Mouse (Mus musculus) heart, adult 9 months (tissue): ENCODE data around the gene Prdx5.

Source experiments
- DNase-seq, 2 experiments: peaks; one replicate each; pipeline ENCODE4 v3.0.0; 2022; ENCODE audit warnings: low spot score in 2 of 2

Gene Prdx5

GRCm38 (mm10) chr19:6909507-6910289, at the start of gene Prdx5, which contains the start of gene Trmt112:
Prdx5 (minus strand) TSS chr19:6910106.
Trmt112 (plus strand) TSS chr19:6909698.
- DNase-seq: peak; percentile 89 to 92

- no peak for DNase-seq
Measured at GRCm38 (mm10) chr19:6956461-6956860, 46.6 kb upstream of the Prdx5 start.

GRCm38 (mm10) chr19:6955424-6955823, 45.5 kb upstream of the Prdx5 start:
- peak in 1 of 2 experiments; percentile 54 for DNase-seq

- no peak for DNase-seq
Measured at GRCm38 (mm10) chr19:6954046-6954445, 44.1 kb upstream of the Prdx5 start.

- DNase-seq: peak; percentile 67 to 78
Measured at GRCm38 (mm10) chr19:6952712-6953037, 42.8 kb upstream of the Prdx5 start.

- peak; percentile 89 to 92 for DNase-seq
Measured at GRCm38 (mm10) chr19:6951994-6952711, 42.2 kb upstream of the Prdx5 start.

GRCm38 (mm10) chr19:6951381-6951968, 41.6 kb upstream of the Prdx5 start:
- peak; percentile 98 to 99 for DNase-seq

GRCm38 (mm10) chr19:6950613-6951153, 40.8 kb upstream of the Prdx5 start:
- DNase-seq: peak; percentile 67 to 70

- DNase-seq: no peak
Measured at GRCm38 (mm10) chr19:6949951-6950350, 40.0 kb upstream of the Prdx5 start.

GRCm38 (mm10) chr19:6949532-6949931, 39.6 kb upstream of the Prdx5 start:
- no peak for DNase-seq

- no peak for DNase-seq
Measured at GRCm38 (mm10) chr19:6948186-6948585, 38.3 kb upstream of the Prdx5 start.

GRCm38 (mm10) chr19:6947742-6948141, 37.8 kb upstream of the Prdx5 start:
- DNase-seq: no peak

GRCm38 (mm10) chr19:6943709-6944108, 33.8 kb upstream of the Prdx5 start:
- DNase-seq: no peak

- no peak for DNase-seq
Measured at GRCm38 (mm10) chr19:6942764-6943163, 32.9 kb upstream of the Prdx5 start.

- peak; percentile 97 to 98 for DNase-seq
Measured at GRCm38 (mm10) chr19:6942249-6942691, 32.4 kb upstream of the Prdx5 start, which contains the start of gene Gpr137. Gpr137 (minus strand) TSS chr19:6942480.

- peak; percentile 88 to 93 for DNase-seq
Measured at GRCm38 (mm10) chr19:6941372-6942248, 31.7 kb upstream of the Prdx5 start, which contains the start of gene Bad. Bad (plus strand) TSS chr19:6941861.

- DNase-seq: no peak
Measured at GRCm38 (mm10) chr19:6940396-6941351, 30.8 kb upstream of the Prdx5 start.

- DNase-seq: no peak
Measured at GRCm38 (mm10) chr19:6939106-6940002, 29.4 kb upstream of the Prdx5 start.
